Mouse (Mus musculus): Measurements from ENCODE around the gene Ier5.

The Ier5 gene

GRCm38 (mm10) chr1:155102631-155103030 is 3.2 kb upstream of the Ier5 start:
- in situ Hi-C loops (cut with MboI, MseI) = loop anchor here (5.0 kb wide), 1 partner anchor 35 kb away; no protein-coding TSS in a partner anchor

- in situ Hi-C loops (cut with MboI, MseI) = no loop called here
Observed at GRCm38 (mm10) chr1:155098486-155099279, 753 bp downstream of the Ier5 start.

- in situ Hi-C loops (cut with MboI, MseI) = no loop called here
Observed at GRCm38 (mm10) chr1:155097931-155098485, 1.4 kb downstream of the Ier5 start.

- in situ Hi-C loops (cut with MboI, MseI) = no loop called here
Observed at GRCm38 (mm10) chr1:155097354-155097753, 2.1 kb downstream of the Ier5 start.

- in situ Hi-C loops (cut with MboI, MseI) = no loop called here
Observed at GRCm38 (mm10) chr1:155096620-155097261, 2.7 kb downstream of the Ier5 start.

- in situ Hi-C loops (cut with MboI, MseI) = no loop called here
Observed at GRCm38 (mm10) chr1:155093971-155094707, 5.3 kb downstream of the Ier5 start.

GRCm38 (mm10) chr1:155093145-155093791 is 6.2 kb downstream of the Ier5 start:
- in situ Hi-C loops (cut with MboI, MseI) = no loop called here

GRCm38 (mm10) chr1:155091842-155092800 is 7.3 kb downstream of the Ier5 start:
- in situ Hi-C loops (cut with MboI, MseI) = no loop called here

GRCm38 (mm10) chr1:155091374-155091841 is 8.0 kb downstream of the Ier5 start:
- in situ Hi-C loops (cut with MboI, MseI) = no loop called here

GRCm38 (mm10) chr1:155090736-155091135 is 8.7 kb downstream of the Ier5 start:
- in situ Hi-C loops (cut with MboI, MseI) = no loop called here

- in situ Hi-C loops (cut with MboI, MseI) = no loop called here
Observed at GRCm38 (mm10) chr1:155090327-155090726, 9.1 kb downstream of the Ier5 start.

- in situ Hi-C loops (cut with MboI, MseI) = loop anchor here (5.0 kb wide), 1 partner anchor 37 kb away; no protein-coding TSS in a partner anchor
Observed at GRCm38 (mm10) chr1:155088847-155089603, 10.4 kb downstream of the Ier5 start.

- in situ Hi-C loops (cut with MboI, MseI) = loop anchor here (5.0 kb wide), 1 partner anchor 36 kb away; no protein-coding TSS in a partner anchor
Observed at GRCm38 (mm10) chr1:155088046-155088445, 11.4 kb downstream of the Ier5 start.

GRCm38 (mm10) chr1:155086893-155087292 is 12.5 kb downstream of the Ier5 start:
- in situ Hi-C loops (cut with MboI, MseI) = loop anchor here (5.0 kb wide), 1 partner anchor 35 kb away; no protein-coding TSS in a partner anchor

- in situ Hi-C loops (cut with MboI, MseI) = loop anchor here (5.0 kb wide), 1 partner anchor 34 kb away; no protein-coding TSS in a partner anchor
Observed at GRCm38 (mm10) chr1:155086416-155086815, 13.0 kb downstream of the Ier5 start.

- in situ Hi-C loops (cut with MboI, MseI) = loop anchor here (5.0 kb wide), 1 partner anchor 33 kb away; no protein-coding TSS in a partner anchor
Observed at GRCm38 (mm10) chr1:155084839-155085238, 14.6 kb downstream of the Ier5 start.

GRCm38 (mm10) chr1:155083271-155084265 is 15.9 kb downstream of the Ier5 start:
- in situ Hi-C loops (cut with MboI, MseI) = no loop called here

GRCm38 (mm10) chr1:155082965-155083268 is 16.5 kb downstream of the Ier5 start:
- in situ Hi-C loops (cut with MboI, MseI) = no loop called here
